Mouse (Mus musculus) liver, adult 2 months (tissue): ENCODE measurements around the gene Lypd3. TPM values are rescaled to one million over a fixed set of nuclear protein-coding genes. Genes with fewer than 3 reads are reported as not detected.
A peak's percentile ranks its signal among the peaks of the same experiment; 100 is the strongest.
"Not testable (repeated sequence)": the region's sequence is repeated elsewhere in the genome, so short reads cannot be mapped to it uniquely, and the experiment has no call there.

Experiments
- DNase-seq: peaks from one replicate; pipeline ENCODE4 v3.0.0-alpha.2; 2011; ENCODE audit warnings: low read depth, low spot score; ENCODE audit errors: extremely low read depth
- H3K27ac ChIP-seq: fragments of 200-500 bp; replicated peaks from 2 replicates; pipeline ENCODE4 v1.5.1; 2012; ENCODE audit warnings: low read depth, mild to moderate bottlenecking, control low read depth, inconsistent platforms, low read length; ENCODE audit not compliant: insufficient read depth
- H3K27me3 ChIP-seq: fragments of 200-500 bp; 2 replicates; pipeline ENCODE4 v1.6.1; 2012; ENCODE audit warnings: mild to moderate bottlenecking, moderate library complexity, low read length, inconsistent platforms; ENCODE audit not compliant: control insufficient read depth, insufficient read depth
- H3K36me3 ChIP-seq: fragments of 200-500 bp; 2 replicates; pipeline ENCODE4 v1.6.1; 2012; ENCODE audit warnings: low read length, inconsistent platforms; ENCODE audit not compliant: control insufficient read depth, insufficient read depth
- H3K4me1 ChIP-seq: fragments of 200-500 bp; 2 replicates; pipeline ENCODE4 v1.6.1; 2011; ENCODE audit warnings: low read length; ENCODE audit not compliant: control insufficient read depth, insufficient read depth
- H3K4me3 ChIP-seq: fragments of 200-500 bp; 2 replicates; pipeline ENCODE4 v1.5.1; 2011; ENCODE audit warnings: low read depth, mild to moderate bottlenecking, control low read depth, low read length, moderate library complexity; ENCODE audit not compliant: insufficient read depth
- H3K79me2 ChIP-seq: fragments of 200-500 bp; 2 replicates; pipeline ENCODE4 v1.6.1; 2012; ENCODE audit warnings: inconsistent platforms, mild to moderate bottlenecking, low read length, moderate library complexity; ENCODE audit not compliant: control insufficient read depth, insufficient read depth
- H3K9ac ChIP-seq: fragments of 200-500 bp; 2 replicates; pipeline ENCODE4 v1.6.1; 2012; ENCODE audit warnings: low read depth, mild to moderate bottlenecking, control low read depth, inconsistent platforms, low read length
- CTCF ChIP-seq: fragments of 200-500 bp; IDR thresholded peaks from 2 replicates; pipeline ENCODE4 v1.5.1; 2011; ENCODE audit warnings: low read depth, low read length, control low read depth
- POLR2A ChIP-seq: fragments of 200-500 bp; IDR thresholded peaks from 2 replicates; pipeline ENCODE4 v1.6.1; 2011; ENCODE audit warnings: low read length, control low read depth; ENCODE audit not compliant: insufficient read depth; ENCODE audit errors: extremely low read depth
- WGBS: fragments of 180-500 bp; shearing (Covaris S2); methylation state at CpG from one replicate; pipeline ENCODE4 v1.1.7; 2018; 5-methylcytosine and 5-hydroxymethylcytosine counted together
- polyA plus RNA-seq: library from polyadenylated mRNA; depleted of rRNA; stranded (reverse); fragments of >200 nt; gene quantifications from 2 replicates; pipeline ENCODE4 v1.2.3, GENCODE M21; 2012
- total RNA-seq: library from RNA; depleted of rRNA; stranded (reverse); fragments of >200 nt; gene quantifications from 2 replicates; pipeline ENCODE4 v1.2.3, GENCODE M21; 2014

The Lypd3 gene
- total and polyA plus RNA-seq, 2 experiments: not detected

DNA sequence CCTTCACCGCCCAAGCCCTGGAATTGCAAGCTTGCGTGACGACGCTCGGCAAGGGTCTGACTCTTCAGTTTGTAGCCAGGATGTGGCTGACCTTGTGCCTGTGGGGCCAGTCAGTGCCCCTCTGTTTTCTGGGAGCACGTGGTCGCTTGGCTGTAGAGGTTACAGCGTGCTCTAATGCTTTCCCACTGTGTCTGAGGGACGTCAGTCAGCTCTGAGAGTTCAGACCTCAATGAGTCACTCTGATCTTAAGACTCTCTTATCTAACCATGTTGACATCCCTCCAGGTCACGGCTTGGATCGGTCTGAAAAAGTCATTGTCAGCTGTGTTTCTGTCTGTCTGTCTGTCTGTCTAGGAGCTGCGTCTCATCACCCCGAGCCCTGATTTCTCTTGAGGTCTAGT, 21.5 kb upstream of the Lypd3 start:
- Histone ChIP-seq H3K36me3 (peaks cover 12% of the 10 kb centered on the region), H3K79me2 (peaks cover 10% of the 10 kb centered on the region; the same call in 1 of the 2 replicates), H3K9ac (no peak overlapping the region), H3K27me3 (no peaks in the 10 kb centered on the region), H3K27ac (no peak overlapping the region), H3K4me3 (no peak overlapping the region), H3K4me1 (no peaks in the 10 kb centered on the region)
- 83% methylated on average over 13 of the region's 13 CpGs for WGBS
- no peak for DNase-seq
- TF ChIP-seq POLR2A (no peak), CTCF (no peak)

DNA sequence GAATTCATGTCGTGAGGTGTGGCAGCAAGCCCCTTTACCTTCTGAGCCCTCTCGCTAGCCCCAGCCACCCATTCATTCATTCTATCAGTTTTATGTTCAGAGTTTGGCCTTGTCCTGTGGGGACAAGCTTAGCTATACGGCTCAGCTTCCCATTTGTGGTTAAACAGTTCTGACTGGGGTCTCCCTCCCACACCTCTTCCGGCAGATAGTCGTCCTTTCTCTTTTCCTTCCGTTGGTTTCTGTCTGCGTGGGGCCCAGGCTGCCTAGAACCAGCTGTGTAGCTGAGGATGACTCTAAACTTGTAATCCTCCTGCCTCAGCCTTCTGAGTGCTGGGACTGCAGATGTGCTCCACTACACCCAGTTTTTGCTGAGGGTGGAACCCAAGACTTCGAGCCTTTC, 18.6 kb upstream of the Lypd3 start:
- no peaks in the 10 kb centered on the region for H3K4me1 ChIP-seq
- H3K9ac ChIP-seq: no peak overlapping the region
- H3K79me2 ChIP-seq: 0 out of 2 replicates have a peak, but pooled peaks cover under 1% of the 10 kb centered on the region
- no peak for TF ChIP-seq POLR2A
- H3K27ac ChIP-seq: no peak overlapping the region
- WGBS: 83% methylated on average over 8 of the region's 8 CpGs
- DNase-seq: no peak
- H3K36me3 ChIP-seq: peaks cover 29% of the 10 kb centered on the region
- H3K27me3 ChIP-seq: no peaks in the 10 kb centered on the region
- H3K4me3 ChIP-seq: no peak overlapping the region

DNA sequence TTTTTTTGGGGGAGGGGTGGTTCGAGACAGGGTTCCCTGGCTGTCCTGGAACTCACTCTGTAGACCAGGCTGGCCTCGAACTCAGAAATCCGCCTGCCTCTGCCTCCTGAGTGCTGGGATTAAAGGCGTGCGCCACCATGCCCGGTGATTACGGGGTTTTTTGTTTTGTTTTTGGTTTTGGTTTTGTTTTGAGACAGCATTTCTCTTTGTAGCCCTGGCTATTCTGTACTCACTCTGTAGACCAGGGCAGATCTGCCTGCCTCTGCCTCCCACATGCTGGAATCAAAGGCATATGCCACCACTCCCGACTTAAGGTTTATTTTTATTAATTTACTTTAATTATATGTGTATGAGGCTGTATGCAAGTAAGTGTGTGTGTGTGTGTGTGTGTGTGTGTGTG, 18.0 kb upstream of the Lypd3 start:
- H3K4me1 ChIP-seq, H3K27me3 ChIP-seq, H3K79me2 ChIP-seq, DNase-seq, H3K4me3 ChIP-seq, H3K9ac ChIP-seq, H3K27ac ChIP-seq: not testable (repeated sequence)
- H3K36me3 ChIP-seq: peaks cover 31% of the 10 kb centered on the region
- WGBS: 97% methylated on average over 8 of the region's 8 CpGs

DNA sequence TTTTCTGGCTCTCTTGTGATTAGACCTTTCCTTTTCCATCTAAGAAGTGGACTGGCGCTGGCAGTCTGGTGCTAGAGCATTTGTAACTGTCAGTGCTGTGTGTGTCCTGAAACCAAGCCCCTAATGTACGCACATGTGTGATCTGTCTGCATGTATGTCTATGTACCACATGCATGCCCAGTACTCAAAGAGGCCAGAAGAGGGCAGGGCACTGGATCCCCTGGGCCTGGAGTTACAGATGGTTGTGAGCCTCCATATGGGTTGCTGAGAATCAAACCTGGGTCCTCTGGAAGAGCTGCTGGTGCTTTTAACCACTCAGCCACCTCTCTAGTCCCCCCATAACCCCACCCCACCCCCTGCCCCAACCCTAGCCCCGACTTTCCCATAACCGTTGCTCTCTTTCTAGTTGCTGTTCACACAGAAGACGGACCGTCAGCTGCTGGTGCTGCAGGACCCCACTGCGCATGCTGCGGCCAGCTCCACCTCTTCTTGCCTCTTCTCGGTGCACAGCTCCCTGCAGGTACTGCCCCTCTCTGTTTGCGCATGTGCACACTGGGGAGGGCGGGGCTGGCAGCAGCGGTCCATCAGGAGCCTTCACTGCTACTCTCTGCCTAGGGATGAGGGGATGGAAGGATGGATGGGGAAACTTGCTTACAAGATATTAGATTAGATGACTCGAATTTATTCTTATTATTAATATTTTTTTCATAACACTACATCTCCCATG, 16.5 kb upstream of the Lypd3 start:
- no peaks in the 10 kb centered on the region for H3K27me3 ChIP-seq
- H3K79me2 ChIP-seq: no peaks in the 10 kb centered on the region
- WGBS: 90% methylated on average over 13 of the region's 13 CpGs
- H3K36me3 ChIP-seq: peaks cover 32% of the 10 kb centered on the region
- TF ChIP-seq CTCF (0 out of 2 replicates have a peak, but pooled peaks have one; percentile 1), POLR2A (no peak)
- H3K4me3 ChIP-seq: no peak overlapping the region
- H3K4me1 ChIP-seq: no peaks in the 10 kb centered on the region
- no peak overlapping the region for H3K9ac ChIP-seq
- H3K27ac ChIP-seq: no peak overlapping the region
- no peak for DNase-seq

DNA sequence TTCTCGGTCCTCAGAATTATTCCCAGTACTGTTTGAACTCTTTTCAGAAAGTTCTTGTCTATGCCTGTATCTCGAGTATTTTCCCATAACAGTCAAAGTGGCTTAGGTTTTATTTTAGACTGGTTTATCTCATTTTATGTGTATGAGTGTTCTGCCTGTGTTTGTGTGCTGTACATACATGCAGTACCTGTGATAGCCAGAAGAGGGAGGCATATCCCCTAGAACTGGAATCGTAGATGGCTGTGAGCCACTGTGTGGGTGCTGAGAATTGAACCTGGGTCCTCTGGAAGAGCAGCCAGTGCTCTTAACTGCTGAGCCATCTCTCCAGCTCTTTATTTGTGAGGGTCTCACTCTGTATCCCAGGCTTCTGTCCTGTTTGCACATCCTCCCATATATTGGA, 15.2 kb upstream of the Lypd3 start:
- H3K27me3 ChIP-seq: no peaks in the 10 kb centered on the region
- no peak overlapping the region for H3K4me3 ChIP-seq
- TF ChIP-seq POLR2A (no peak), CTCF (0 out of 2 replicates have a peak, but pooled peaks have one; percentile 8)
- H3K9ac ChIP-seq: no peak overlapping the region
- no peak overlapping the region for H3K27ac ChIP-seq
- WGBS: 93% methylated on average over 3 of the region's 3 CpGs
- H3K4me1 ChIP-seq: no peaks in the 10 kb centered on the region
- no peak for DNase-seq
- H3K79me2 ChIP-seq: no peaks in the 10 kb centered on the region
- peaks cover 34% of the 10 kb centered on the region for H3K36me3 ChIP-seq

DNA sequence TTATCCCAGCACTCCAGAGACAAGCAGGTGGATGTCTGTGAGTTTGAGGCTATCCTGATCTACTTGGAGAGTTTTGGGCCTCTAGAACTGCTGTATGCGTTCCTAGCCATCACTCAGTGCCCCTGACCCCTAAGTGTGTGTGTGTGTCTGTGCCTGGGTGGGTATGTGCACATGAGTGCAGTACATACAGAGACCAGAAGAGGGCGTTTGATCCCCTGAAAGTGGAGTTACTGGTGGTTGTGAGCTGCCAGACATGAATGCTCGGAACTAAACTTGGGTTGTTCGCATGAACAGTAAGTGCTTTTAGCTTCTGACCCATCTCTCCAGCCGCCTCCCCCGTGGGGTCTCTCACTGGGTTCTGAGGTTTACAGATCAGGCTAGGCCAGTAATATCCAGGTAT, 13.4 kb upstream of the Lypd3 start:
- H3K27ac ChIP-seq: no peak overlapping the region
- peaks cover 29% of the 10 kb centered on the region for H3K36me3 ChIP-seq
- no peaks in the 10 kb centered on the region for H3K27me3 ChIP-seq
- TF ChIP-seq POLR2A (no peak), CTCF (no peak)
- no peak for DNase-seq
- no peaks in the 10 kb centered on the region for H3K4me1 ChIP-seq
- no peak overlapping the region for H3K4me3 ChIP-seq
- H3K9ac ChIP-seq: no peak overlapping the region
- WGBS: 88% methylated on average over 6 of the region's 6 CpGs
- H3K79me2 ChIP-seq: no peaks in the 10 kb centered on the region
